Mouse (Mus musculus): ENCODE data around the gene Cyp2u1.

- TF ChIP-seq CTCF (IDR thresholded peaks at IDR 0.05) (no peak), EP300 (IDR thresholded peaks at IDR 0.05) (no peak)
Measured at GRCm38 (mm10) chr3:131247851-131248250, 55.2 kb downstream of the Cyp2u1 start.

Measured in lung, postnatal 0 days (tissue).